In genomic region chr17:85311348-85311747, GRCm38 (mm10) we compare ENCODE assay signal across 14 mouse cellular contexts.
A peak's percentile ranks its signal among the peaks of the same experiment; 100 is the strongest.
DNase-seq lines count a peak whose midpoint lies in the region; ATAC-seq and TF ChIP-seq lines count a peak whose summit lies in the region.
"Had no signal": no experiment of that assay in that cellular context is flagged by ENCODE, and none has a peak within 500 bp of the region (broad histone marks: within the 10 kb centered on the region; RNA-seq: fewer than 3 reads in every experiment).

No protein-coding gene starts in this region.

- no peak overlapping the region for H3K4me3 ChIP-seq in intestine, postnatal 0 days (ENCODE audit: low read depth, low read length)
- H3K4me3 ChIP-seq: forebrain, embryonic 10.5 days; limb, embryonic 13.5 days; megakaryocyte, embryonic 14.5 days had no signal

- H3K9ac ChIP-seq in intestine, postnatal 0 days (ENCODE audit: low read depth, low read length) = no peak overlapping the region
- H3K9ac ChIP-seq: limb, embryonic 13.5 days; lung, embryonic 14.5 days had no signal

- peak; percentile 33 for DNase-seq in left cerebral cortex, adult 11 months (ENCODE audit: low spot score)
- DNase-seq in left cerebral cortex, postnatal 4 days = no peak
- DNase-seq in frontal cortex, postnatal 36 days (ENCODE audit: low spot score in 2 of 2) = peak; percentile 39 to 64
- DNase-seq in left cerebral cortex, adult 18-20 months (ENCODE audit: low spot score in 2 of 2) = peak; percentile 29 to 46
- DNase-seq in right cerebral cortex, postnatal 36 days (ENCODE audit: low spot score in 2 of 2) = peak; percentile 30 to 46
- DNase-seq in heart, adult 11 months = no peak
- DNase-seq in heart, adult 9 months (ENCODE audit: low spot score in 2 of 2) = no peak
- DNase-seq: adrenal gland, adult 2 months; kidney, adult 8-10 months; lung, embryonic 14.5 days had no signal

- 81% methylated on average over 13 of the region's 13 CpGs for WGBS in intestine, postnatal 0 days

- H3K27me3 ChIP-seq in intestine, postnatal 0 days (replicated peaks; ENCODE audit: control insufficient read depth, insufficient read depth, low read length) = no peaks in the 10 kb centered on the region
- H3K27me3 ChIP-seq: limb, embryonic 13.5 days; megakaryocyte, embryonic 14.5 days had no signal

- ATAC-seq in intestine, postnatal 0 days = no peak

- no peak overlapping the region for H3K4me2 ChIP-seq in intestine, postnatal 0 days (replicated peaks; ENCODE audit: low read depth)
- H3K4me2 ChIP-seq: limb, embryonic 13.5 days; lung, embryonic 14.5 days had no signal

- H3K4me1 ChIP-seq in intestine, postnatal 0 days (replicated peaks; ENCODE audit: control insufficient read depth, insufficient read depth, low read length) = no peaks in the 10 kb centered on the region
- H3K4me1 ChIP-seq: limb, embryonic 13.5 days; megakaryocyte, embryonic 14.5 days had no signal

- TF ChIP-seq CTCF in intestine, postnatal 0 days (IDR thresholded peaks at IDR 0.05; ENCODE audit: low read depth) = no peak

- H3K27ac ChIP-seq in intestine, postnatal 0 days (ENCODE audit: low read depth, low read length) = no peak overlapping the region
- H3K27ac ChIP-seq: forebrain, embryonic 10.5 days; limb, embryonic 13.5 days had no signal

- H3K36me3 ChIP-seq in intestine, postnatal 0 days (ENCODE audit: control insufficient read depth, insufficient read depth) = no peaks in the 10 kb centered on the region
- H3K36me3 ChIP-seq: forebrain, embryonic 10.5 days; limb, embryonic 13.5 days had no signal

- intact Hi-C loops in left cerebral cortex, postnatal 4 days (cut with DNase I) = no loop called here

- H3K9me3 ChIP-seq in intestine, postnatal 0 days (ENCODE audit: control insufficient read depth) = no peaks in the 10 kb centered on the region
- H3K9me3 ChIP-seq: forebrain, embryonic 10.5 days; limb, embryonic 13.5 days had no signal

Comparison
In these comparisons a context has a peak if more than half of its experiments do, and no peak if none do; other contexts are left out.
1. DNase-seq: peak in left cerebral cortex, adult 11 months (single experiment), frontal cortex, postnatal 36 days (2 of 2), left cerebral cortex, adult 18-20 months (2 of 2) and right cerebral cortex, postnatal 36 days (2 of 2); none in left cerebral cortex, postnatal 4 days (single experiment), heart, adult 11 months (single experiment) and heart, adult 9 months (0 of 2).